Mouse (Mus musculus) gastrocnemius, adult 8-10 months (tissue): ENCODE data around the gene Vti1a. TPM values are rescaled to one million over a fixed set of nuclear protein-coding genes. Genes with fewer than 3 reads are reported as not detected.

Experiments used
- DNase-seq, 2 experiments: peaks; one replicate each; pipeline ENCODE4 v3.0.0; 2022; ENCODE audit warnings: low spot score in 2 of 2
- total RNA-seq, 4 experiments: library from RNA; stranded (reverse); gene quantifications; 2 replicates each; pipeline ENCODE4 v1.2.4; 2022

The Vti1a gene
- total RNA-seq, 4 experiments from 2014 or later: 17.6 to 21.8 (median 20.6) TPM

DNA sequence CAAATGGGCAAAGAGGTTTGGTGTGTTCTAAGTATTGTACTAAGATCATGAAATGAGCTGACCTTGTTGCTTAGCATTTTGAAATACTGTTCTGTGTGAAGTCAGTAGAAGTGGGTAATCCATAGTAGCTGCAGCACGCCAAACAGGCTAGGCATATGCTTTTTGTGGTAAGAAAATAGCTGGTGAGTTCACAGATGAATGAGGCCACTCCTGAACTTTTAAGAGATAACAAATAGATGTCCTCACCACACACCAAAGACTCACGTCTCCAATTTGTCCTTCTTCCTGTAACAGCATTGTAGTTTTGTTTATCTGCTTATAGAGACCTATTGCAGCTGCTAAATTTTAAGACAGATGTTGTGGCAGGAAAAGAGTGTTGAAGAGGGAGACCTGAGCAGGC, 62.8 kb downstream of the Vti1a start:
- no peak for DNase-seq

- DNase-seq: no peak
Observed at GRCm38 (mm10) chr19:55380764-55381163, 64.7 kb downstream of the Vti1a start.

GRCm38 (mm10) chr19:55381343-55381742, 65.2 kb downstream of the Vti1a start:
- no peak for DNase-seq

GRCm38 (mm10) chr19:55382745-55383144, 66.7 kb downstream of the Vti1a start:
- DNase-seq: no peak

- no peak for DNase-seq
Observed at GRCm38 (mm10) chr19:55384634-55385033, 68.5 kb downstream of the Vti1a start.

DNA sequence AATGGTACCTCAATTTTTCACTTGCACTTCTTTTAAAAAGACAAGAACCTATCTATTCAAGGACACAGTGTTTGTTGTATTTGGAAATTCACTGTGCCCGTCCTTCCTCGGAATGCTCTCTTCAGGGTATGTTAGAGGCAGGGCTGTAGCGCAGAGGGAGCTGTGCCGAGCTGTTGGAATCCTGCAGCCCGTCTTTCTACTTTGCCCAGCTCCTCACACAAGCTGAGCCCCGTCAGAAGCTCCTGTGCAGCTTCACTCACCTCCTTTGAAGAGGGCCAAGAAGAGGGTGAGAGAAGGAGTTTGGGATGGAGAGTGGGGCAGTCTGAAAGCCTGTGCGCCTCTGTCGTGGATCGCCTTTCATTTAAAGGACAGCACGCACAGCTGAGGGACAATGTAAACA, 72.9 kb downstream of the Vti1a start:
- DNase-seq: no peak

GRCm38 (mm10) chr19:55390323-55390722, 74.2 kb downstream of the Vti1a start:
- DNase-seq: no peak

DNA sequence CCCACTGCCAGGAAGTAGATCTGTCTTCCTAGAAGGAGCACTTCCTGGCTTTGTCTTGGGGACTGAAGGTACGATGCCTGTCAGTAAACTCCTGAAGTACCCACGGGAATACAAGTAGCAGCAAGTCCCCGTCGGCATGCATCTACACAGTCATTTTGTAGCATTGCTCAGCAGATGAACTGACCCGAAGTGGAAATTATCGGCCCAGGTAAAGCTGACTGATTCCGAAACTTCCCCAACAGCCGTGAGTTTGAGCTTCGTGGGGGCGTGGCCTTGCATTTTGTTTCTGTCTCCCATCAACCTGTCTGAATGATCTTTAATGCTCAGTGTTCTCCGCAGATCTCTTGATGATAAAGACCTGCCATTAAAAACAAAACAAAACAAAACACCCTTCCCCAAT, 85.5 kb downstream of the Vti1a start:
- no peak for DNase-seq

GRCm38 (mm10) chr19:55408486-55408885, 92.4 kb downstream of the Vti1a start:
- no peak for DNase-seq

DNA sequence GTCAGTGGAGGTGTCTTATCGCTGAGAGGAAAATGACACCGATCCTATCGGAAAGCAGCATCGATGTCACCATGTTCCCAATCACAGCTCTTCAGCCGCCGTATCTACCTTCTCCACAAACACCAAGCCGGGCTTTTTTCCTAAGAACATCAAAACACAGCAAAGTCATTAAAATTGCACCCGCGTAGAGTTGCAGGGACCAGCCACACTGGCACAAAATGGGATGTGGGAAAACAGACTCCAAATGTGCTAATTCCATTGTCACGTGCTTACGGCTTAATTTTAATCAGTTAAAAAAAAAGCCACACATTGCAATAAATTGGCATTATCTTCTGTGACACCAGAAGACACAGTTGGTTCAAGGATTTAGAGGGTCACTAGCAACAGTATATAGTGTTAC, 95.3 kb downstream of the Vti1a start:
- DNase-seq: no peak

GRCm38 (mm10) chr19:55411894-55412293, 95.8 kb downstream of the Vti1a start:
- no peak for DNase-seq

DNA sequence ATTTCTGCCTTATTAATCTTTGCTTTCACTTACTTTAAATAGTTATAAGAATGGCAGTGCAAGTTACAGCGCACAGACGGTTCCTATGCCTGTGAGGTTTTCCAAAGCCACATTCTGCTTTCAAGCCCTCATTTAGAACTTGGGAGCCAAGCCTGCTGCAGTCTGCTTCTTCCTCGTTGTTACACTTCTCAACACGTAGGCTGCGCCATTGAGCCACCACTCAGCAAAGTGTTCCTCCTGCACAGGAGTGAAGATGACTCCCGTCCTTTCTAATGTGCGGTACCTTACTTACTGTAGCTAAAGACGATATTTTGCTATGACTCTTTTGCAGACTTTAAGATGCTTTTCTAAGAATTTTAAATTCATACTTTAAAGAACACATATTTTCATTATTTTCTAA, 98.0 kb downstream of the Vti1a start:
- DNase-seq: no peak

DNA sequence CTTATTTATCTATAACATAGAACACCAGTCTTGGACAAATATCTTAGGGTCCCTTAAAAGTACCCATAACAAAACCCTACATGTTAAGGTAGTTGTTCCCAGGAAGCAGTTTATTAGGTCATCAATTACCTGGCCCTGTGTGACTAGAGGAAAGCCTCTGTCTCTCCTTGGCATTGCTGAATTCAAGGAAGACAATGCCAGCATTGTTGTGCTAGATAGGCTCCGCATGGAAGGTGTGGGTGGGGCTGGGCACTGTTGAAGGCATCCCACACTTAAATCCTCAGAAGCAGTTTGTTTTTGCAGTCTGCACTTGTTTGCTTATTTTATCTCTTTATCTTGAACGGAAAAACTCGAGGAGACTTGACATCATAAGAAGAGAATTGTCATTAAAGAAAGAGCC, 102.7 kb downstream of the Vti1a start:
- no peak for DNase-seq

- DNase-seq: no peak
Observed at GRCm38 (mm10) chr19:55419961-55420360, 103.9 kb downstream of the Vti1a start.

GRCm38 (mm10) chr19:55421816-55422215, 105.7 kb downstream of the Vti1a start:
- no peak for DNase-seq

DNA sequence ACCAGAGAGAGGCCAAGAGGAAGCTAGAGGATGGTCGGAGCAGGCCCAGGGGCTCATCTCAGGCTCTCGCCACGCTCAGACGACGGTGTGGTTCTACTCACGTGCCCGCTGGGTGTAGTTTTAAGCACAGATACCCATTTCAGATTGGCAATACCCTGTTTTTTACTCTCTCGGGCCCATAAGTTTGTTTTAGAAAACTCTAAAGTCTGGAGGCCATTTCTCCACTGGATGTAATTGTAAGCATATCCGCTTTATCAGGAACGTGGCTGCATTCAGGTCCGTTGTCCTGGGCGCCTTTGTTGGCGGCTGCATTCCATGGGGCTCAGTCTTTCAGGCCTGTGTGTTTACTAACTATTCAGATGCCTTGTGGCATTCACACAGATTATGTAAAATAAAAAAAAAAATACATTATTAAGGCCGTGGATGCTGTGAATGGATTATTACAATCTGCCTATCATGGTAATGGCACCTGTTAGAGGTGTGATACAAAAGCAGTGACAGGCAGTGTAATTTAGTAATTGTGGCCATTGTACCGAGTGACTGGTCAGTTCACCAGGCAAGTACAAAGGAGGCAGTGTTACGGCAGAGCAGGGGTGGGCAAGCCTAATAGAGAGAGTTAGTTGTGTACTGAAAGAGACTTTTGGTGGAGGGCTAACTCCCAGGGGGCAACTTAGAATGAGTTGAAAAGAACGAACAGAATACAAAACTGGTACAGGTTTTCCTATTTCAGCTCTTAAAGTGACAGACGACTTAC, 106.4 kb downstream of the Vti1a start:
- DNase-seq: no peak

DNA sequence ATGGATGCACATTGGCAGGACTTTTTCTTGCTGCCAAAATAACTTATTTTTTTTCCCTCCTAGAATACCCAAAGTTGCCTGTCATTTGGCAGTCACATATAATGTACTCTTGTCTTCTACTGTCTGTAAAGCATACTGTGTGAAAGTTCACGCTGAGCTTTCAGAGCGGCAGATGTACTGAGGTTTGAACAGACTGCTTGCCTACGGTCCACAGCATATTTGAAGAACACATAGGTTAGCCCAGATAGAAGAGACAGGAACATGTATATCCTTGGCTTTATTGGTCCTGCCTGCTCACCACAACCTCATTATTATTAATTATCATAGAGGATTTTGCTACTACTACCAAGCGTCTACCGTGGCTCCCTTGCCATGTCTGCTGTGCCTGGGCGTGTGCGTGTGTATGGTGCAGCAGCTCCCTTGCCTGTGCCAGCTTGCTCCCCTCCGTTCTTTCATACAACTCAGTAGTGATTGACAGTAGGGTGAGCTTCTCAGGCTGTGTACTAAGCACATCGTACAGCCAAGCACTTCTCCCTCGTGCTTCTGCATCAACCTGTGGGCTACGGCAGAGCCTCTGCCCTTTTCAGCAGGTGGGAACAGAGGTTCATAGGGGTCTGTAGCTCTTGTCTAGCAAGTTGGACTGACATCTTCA, 107.1 kb downstream of the Vti1a start:
- no peak for DNase-seq

GRCm38 (mm10) chr19:55423952-55424351, 107.9 kb downstream of the Vti1a start:
- peak; percentile 60 to 72 for DNase-seq

- DNase-seq: no peak
Observed at GRCm38 (mm10) chr19:55424507-55424906, 108.4 kb downstream of the Vti1a start.

DNA sequence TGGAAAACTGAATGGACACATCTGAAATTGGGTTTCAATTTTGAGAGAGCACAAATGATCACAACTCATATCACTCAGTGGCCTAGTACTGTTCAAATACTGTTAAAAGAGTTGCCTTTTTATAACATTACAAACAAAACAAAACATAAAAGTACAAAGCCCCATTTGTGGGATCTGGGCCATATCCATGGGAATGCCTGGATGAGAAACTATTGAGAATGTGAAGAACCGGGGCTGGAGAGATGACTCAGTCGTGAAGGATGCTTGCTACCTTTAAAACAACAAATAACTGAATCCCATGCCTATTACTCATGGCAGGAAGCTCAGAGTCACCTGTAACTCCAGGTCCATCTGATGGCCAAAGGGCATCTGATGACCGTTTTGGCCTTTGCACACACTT, 124.2 kb downstream of the Vti1a start:
- no peak for DNase-seq

GRCm38 (mm10) chr19:55443618-55444017, 127.5 kb downstream of the Vti1a start:
- DNase-seq: no peak

DNA sequence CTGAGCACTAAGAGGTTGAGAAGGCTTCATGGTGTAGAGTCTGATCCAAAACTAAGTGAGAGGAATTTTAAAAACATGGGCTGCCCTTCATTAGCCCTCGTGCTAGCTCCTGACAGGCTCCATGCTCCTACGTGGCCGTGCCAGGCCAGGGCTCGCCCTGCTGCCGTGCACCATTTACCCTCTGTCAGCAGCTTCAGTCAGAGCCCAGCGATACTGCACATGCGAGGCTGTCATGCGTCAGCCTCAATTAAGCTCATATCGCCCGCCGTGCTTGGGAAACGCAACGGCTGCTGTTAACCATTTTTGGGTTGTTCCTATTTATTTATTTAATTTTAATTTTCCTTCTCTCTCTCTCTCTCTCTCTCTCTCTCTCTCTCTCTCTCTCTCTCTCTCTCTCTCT, 133.0 kb downstream of the Vti1a start:
- no peak for DNase-seq

DNA sequence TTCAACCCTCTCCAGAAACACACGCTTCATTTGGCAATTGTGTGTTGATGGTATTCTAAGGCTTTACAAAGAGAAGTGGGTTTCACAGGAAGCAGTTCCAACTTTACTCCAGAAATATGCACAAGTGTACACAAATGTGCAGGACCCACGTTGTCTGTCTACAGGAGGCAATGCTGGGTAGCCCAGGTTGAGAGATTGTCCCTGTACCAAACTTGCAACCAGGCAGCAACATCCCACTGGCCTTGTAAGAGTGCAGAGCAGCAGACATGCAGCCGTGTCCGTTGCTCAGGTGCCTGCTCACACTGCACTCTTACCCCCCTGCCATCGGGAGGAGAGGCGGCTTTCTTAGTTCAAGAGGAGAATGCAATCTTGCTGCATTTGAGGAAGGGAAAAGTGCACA, 133.4 kb downstream of the Vti1a start:
- no peak for DNase-seq
